Mouse (Mus musculus) midbrain, embryonic 16.5 days (tissue): Measurements from ENCODE around the gene Clpx. TPM values are rescaled to one million over a fixed set of nuclear protein-coding genes. Genes with fewer than 3 reads are reported as not detected.

Experiments
- ATAC-seq: fragments of 200-750 bp; cut with Nextera tagmentation; 2 replicates; pipeline ENCODE4 v1.8.0; 2017; ENCODE audit warnings: moderate TSS enrichment
- H3K27ac ChIP-seq: fragments of 300-500 bp; sonication (generic); 2 replicates; pipeline ENCODE4 v1.5.1; 2014; ENCODE audit warnings: mild to moderate bottlenecking, low read length, mixed read lengths
- H3K27me3 ChIP-seq: fragments of 300-500 bp; sonication (generic); 2 replicates; pipeline ENCODE4 v1.6.1; 2014; ENCODE audit warnings: low read depth, low read length, mixed read lengths; ENCODE audit not compliant: control insufficient read depth, insufficient read depth
- H3K36me3 ChIP-seq: fragments of 300-500 bp; sonication (generic); 2 replicates; pipeline ENCODE4 v1.6.1; 2014; ENCODE audit warnings: mild to moderate bottlenecking, low read length, moderate library complexity, mixed read lengths; ENCODE audit not compliant: control insufficient read depth, insufficient read depth
- H3K4me1 ChIP-seq: fragments of 300-500 bp; sonication (generic); 2 replicates; pipeline ENCODE4 v1.6.1; 2014; ENCODE audit warnings: mild to moderate bottlenecking, low read length, mixed read lengths; ENCODE audit not compliant: control insufficient read depth, insufficient read depth
- H3K4me2 ChIP-seq: fragments of 300-500 bp; sonication (generic); 2 replicates; pipeline ENCODE4 v1.6.1; 2014; ENCODE audit warnings: mild to moderate bottlenecking, low read length, mixed read lengths
- H3K4me3 ChIP-seq: fragments of 300-500 bp; sonication (generic); 2 replicates; pipeline ENCODE4 v1.5.1; 2014; ENCODE audit warnings: low read depth, mild to moderate bottlenecking, low read length, moderate library complexity, mixed read lengths
- H3K9ac ChIP-seq: fragments of 300-500 bp; sonication (generic); 2 replicates; pipeline ENCODE4 v1.6.1; 2014; ENCODE audit warnings: low read depth, low read length, mixed read lengths
- H3K9me3 ChIP-seq: fragments of 300-500 bp; sonication (generic); replicated peaks from 2 replicates; pipeline ENCODE4 v1.6.1; 2014; ENCODE audit warnings: mild to moderate bottlenecking, low read length, mixed read lengths; ENCODE audit not compliant: control insufficient read depth, poor library complexity, severe bottlenecking
- WGBS: fragments of 180-500 bp; shearing (Covaris S2); extraction: QIAGEN DNeasy Blood & Tissue Kit; methylation state at CpG from one replicate; pipeline ENCODE4 v1.1.7; 2014; 5-methylcytosine and 5-hydroxymethylcytosine counted together
- polyA plus RNA-seq: library from polyadenylated mRNA; unstranded; fragments of >200 nt; fragmentation: Nextera tagmentation; extraction: Ambion mirVana; gene quantifications from 2 replicates; pipeline ENCODE4 v1.2.1, GENCODE M21; 2015

Clpx gene
- polyA plus RNA-seq, 1 experiment from 2014 or later = 38.0 TPM

DNA sequence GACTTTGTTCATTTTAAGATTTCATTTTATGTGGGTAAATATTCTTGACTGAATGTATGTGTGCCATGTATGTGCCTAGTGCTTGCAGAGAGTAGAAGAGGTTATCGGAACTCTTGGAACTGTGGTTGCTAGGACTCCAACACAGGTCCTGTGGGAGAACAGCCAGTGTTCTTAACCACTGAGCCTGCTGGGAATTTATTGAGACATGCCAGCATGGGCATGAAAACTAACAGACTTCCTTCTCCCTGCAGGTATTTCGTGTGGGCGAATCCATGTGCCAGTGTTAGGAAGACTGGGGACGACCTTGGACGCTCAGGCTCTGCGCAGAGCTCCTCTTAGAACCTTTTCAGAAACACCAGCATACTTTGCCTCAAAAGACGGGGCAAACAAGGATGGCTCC lies 5.6 kb downstream of the Clpx start:
- Histone ChIP-seq H3K4me1 (peaks cover 14% of the 10 kb centered on the region), H3K4me2 (no peak overlapping the region), H3K9me3 (no peaks in the 10 kb centered on the region), H3K4me3 (no peak overlapping the region), H3K36me3 (peaks cover 17% of the 10 kb centered on the region), H3K27me3 (no peaks in the 10 kb centered on the region), H3K9ac (no peak overlapping the region), H3K27ac (no peak overlapping the region)
- no peak for ATAC-seq
- whole genome bisulfite sequencing = 97% methylated on average over 7 of the region's 7 CpGs

- Histone ChIP-seq H3K4me3 (no peak overlapping the region), H3K27ac (no peak overlapping the region), H3K9ac (no peak overlapping the region), H3K4me1 (no peaks in the 10 kb centered on the region), H3K9me3 (no peaks in the 10 kb centered on the region), H3K4me2 (no peak overlapping the region), H3K27me3 (no peaks in the 10 kb centered on the region), H3K36me3 (peaks cover 15% of the 10 kb centered on the region)
- no peak for ATAC-seq
- 95% methylated on average over 4 of the region's 4 CpGs for WGBS
Observed at GRCm38 (mm10) chr9:65302327-65302983, 8.4 kb downstream of the Clpx start.

- Histone ChIP-seq H3K4me2 (no peak overlapping the region), H3K4me3 (no peak overlapping the region), H3K27me3 (no peaks in the 10 kb centered on the region), H3K27ac (no peak overlapping the region), H3K9ac (no peak overlapping the region), H3K4me1 (no peaks in the 10 kb centered on the region), H3K36me3 (peaks cover 20% of the 10 kb centered on the region), H3K9me3 (no peaks in the 10 kb centered on the region)
- no peak for ATAC-seq
- 94% methylated on average over 4 of the region's 4 CpGs for WGBS
Observed at GRCm38 (mm10) chr9:65303586-65303985, 9.5 kb downstream of the Clpx start.

GRCm38 (mm10) chr9:65304300-65304699 lies 10.2 kb downstream of the Clpx start:
- Histone ChIP-seq H3K27me3 (no peaks in the 10 kb centered on the region), H3K9me3 (no peaks in the 10 kb centered on the region), H3K4me1 (no peaks in the 10 kb centered on the region), H3K4me3 (no peak overlapping the region), H3K27ac (no peak overlapping the region), H3K36me3 (peaks cover 24% of the 10 kb centered on the region), H3K9ac (no peak overlapping the region), H3K4me2 (no peak overlapping the region)
- no peak for ATAC-seq
- 85% methylated on average over 4 of the region's 4 CpGs for WGBS

DNA sequence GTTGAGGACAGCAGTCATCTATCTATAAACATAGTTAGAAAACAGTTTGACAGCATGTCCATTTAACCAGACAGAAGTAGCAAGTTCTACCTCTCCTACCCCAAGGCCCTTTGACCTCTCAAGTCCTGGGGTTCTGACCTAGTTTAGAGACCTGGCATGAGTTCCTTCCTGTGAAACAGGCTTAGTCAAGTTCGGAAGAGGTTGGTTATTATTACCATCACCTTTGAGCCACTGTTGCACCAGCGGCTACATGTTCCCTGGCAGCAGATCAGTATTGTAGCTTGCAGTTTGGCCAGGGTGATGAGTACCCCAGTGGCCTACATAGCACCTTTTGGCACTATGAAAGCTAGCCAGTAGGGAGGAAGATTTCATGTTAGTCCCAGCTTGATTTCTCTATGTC lies 12.6 kb downstream of the Clpx start:
- H3K4me3 ChIP-seq = no peak overlapping the region
- no peaks in the 10 kb centered on the region for H3K27me3 ChIP-seq
- H3K4me1 ChIP-seq = no peaks in the 10 kb centered on the region
- H3K4me2 ChIP-seq = no peak overlapping the region
- H3K27ac ChIP-seq = no peak overlapping the region
- H3K36me3 ChIP-seq = peaks cover 25% of the 10 kb centered on the region
- no peaks in the 10 kb centered on the region for H3K9me3 ChIP-seq
- no peak for ATAC-seq
- H3K9ac ChIP-seq = no peak overlapping the region
- WGBS = 95% methylated on average over 2 of the region's 2 CpGs

GRCm38 (mm10) chr9:65308011-65308410 lies 14.0 kb downstream of the Clpx start:
- peaks cover 28% of the 10 kb centered on the region for H3K36me3 ChIP-seq
- 96% methylated on average over 1 of the region's 1 CpGs for WGBS
- no peak overlapping the region for H3K9ac ChIP-seq
- H3K27ac ChIP-seq = no peak overlapping the region
- no peak overlapping the region for H3K4me3 ChIP-seq
- no peak for ATAC-seq
- no peaks in the 10 kb centered on the region for H3K9me3 ChIP-seq
- no peak overlapping the region for H3K4me2 ChIP-seq
- H3K4me1 ChIP-seq = no peaks in the 10 kb centered on the region
- no peaks in the 10 kb centered on the region for H3K27me3 ChIP-seq

- Histone ChIP-seq H3K9me3 (no peaks in the 10 kb centered on the region), H3K4me2 (no peak overlapping the region), H3K4me1 (no peaks in the 10 kb centered on the region), H3K27me3 (no peaks in the 10 kb centered on the region), H3K4me3 (no peak overlapping the region), H3K36me3 (peaks cover 34% of the 10 kb centered on the region), H3K27ac (no peak overlapping the region), H3K9ac (no peak overlapping the region)
- 98% methylated on average over 4 of the region's 4 CpGs for WGBS
- ATAC-seq = no peak
Observed at GRCm38 (mm10) chr9:65312669-65313357, 18.8 kb downstream of the Clpx start.

GRCm38 (mm10) chr9:65313846-65314245 lies 19.8 kb downstream of the Clpx start:
- Histone ChIP-seq H3K36me3 (peaks cover 29% of the 10 kb centered on the region), H3K27ac (no peak overlapping the region), H3K4me2 (no peak overlapping the region), H3K4me3 (no peak overlapping the region), H3K4me1 (no peaks in the 10 kb centered on the region), H3K9ac (no peak overlapping the region), H3K9me3 (no peaks in the 10 kb centered on the region), H3K27me3 (no peaks in the 10 kb centered on the region)
- no peak for ATAC-seq
- 94% methylated on average over 1 of the region's 1 CpGs for WGBS

DNA sequence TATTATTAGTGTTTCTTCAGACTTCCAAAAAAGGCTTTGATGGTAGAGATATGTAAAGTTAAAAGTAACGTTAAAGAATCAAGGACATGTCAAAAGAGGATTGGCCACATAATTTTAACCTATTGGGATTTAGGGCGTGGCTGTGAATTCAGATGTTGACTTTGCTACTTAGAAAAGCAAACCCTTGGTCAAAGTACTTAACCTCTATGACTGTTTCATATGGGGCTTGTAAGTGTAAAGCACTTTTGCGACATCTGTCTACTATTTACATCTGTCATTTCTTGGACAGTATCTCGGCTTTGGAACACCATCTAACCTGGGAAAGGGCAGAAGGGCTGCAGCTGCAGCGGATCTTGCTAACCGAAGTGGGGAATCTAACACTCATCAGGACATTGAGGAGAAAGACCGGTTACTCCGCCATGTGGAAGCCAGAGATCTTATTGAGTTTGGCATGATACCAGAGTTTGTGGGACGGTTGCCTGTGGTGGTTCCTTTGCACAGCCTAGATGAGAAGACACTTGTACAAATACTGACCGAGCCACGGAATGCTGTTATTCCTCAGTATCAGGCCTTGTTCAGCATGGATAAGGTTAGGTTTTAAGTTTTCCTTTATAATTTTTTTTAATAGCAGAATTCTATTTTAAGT lies 28.3 kb downstream of the Clpx start:
- no peaks in the 10 kb centered on the region for H3K9me3 ChIP-seq
- H3K27me3 ChIP-seq = no peaks in the 10 kb centered on the region
- H3K4me1 ChIP-seq = no peaks in the 10 kb centered on the region
- H3K27ac ChIP-seq = no peak overlapping the region
- H3K9ac ChIP-seq = no peak overlapping the region
- H3K4me2 ChIP-seq = no peak overlapping the region
- peaks cover 37% of the 10 kb centered on the region for H3K36me3 ChIP-seq
- H3K4me3 ChIP-seq = no peak overlapping the region
- WGBS = 93% methylated on average over 11 of the region's 11 CpGs
- ATAC-seq = no peak
